Mouse (Mus musculus) right cerebral cortex, postnatal 10 days (tissue): ENCODE measurements around the gene Eif4h.
A peak's percentile ranks its signal among the peaks of the same experiment; 100 is the strongest.

Source experiments
- DNase-seq, 2 experiments: peaks; one replicate each; pipeline ENCODE4 v3.0.0; 2021; ENCODE audit warnings: low spot score in 2 of 2

Gene Eif4h

GRCm38 (mm10) chr5:134639269-134639682 lies at the start of gene Eif4h:
TSS of gene Eif4h (minus strand) at chr5:134639490.
- DNase-seq, result peak; percentile 97 to 98

GRCm38 (mm10) chr5:134688718-134689284 lies 49.5 kb upstream of the Eif4h start:
- DNase-seq, result peak; percentile 99

DNA sequence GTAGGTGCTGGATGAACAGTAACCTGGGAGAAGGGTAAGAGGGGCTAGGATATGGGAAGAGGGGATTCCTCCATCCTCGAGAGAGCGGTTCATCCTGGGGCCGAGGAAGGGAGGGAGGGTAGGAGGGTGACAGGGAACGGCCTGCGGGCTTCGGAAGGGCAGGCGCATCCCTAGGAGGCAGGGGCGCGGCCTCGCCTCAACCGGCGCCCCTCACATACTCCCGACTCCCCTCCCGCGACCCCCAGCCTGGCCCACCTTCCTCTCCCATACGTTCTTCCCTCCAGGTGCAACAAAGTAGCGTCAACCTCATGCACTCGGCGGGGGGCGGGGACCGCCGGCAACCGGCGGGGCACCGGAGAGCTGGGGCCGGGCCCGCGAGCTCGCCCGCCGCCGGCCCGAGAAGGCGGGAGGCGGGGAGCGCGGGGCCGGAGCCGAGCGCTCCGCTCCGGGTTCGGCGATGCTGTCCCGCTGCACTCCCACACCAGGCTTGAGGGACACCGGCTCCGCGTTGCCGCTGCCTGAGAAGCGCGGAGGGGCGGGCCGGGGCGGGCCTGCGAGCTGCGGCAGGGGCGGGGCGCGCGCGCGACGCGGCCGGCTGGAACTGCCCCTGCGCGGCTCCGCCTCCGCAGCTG lies 48.9 kb upstream of the Eif4h start, which contains the start of gene Limk1:
Gene Limk1 (minus strand): TSS at position 513 of the 632 bp plus-strand sequence.
- DNase-seq, result no peak

- DNase-seq, result no peak
These were observed 47.9 kb upstream of the Eif4h start for GRCm38 (mm10) chr5:134687187-134687586.

GRCm38 (mm10) chr5:134686541-134686940 lies 47.3 kb upstream of the Eif4h start:
- no peak for DNase-seq

GRCm38 (mm10) chr5:134684398-134684797 lies 45.1 kb upstream of the Eif4h start:
- no peak for DNase-seq

- DNase-seq, result no peak
These were observed 44.5 kb upstream of the Eif4h start for GRCm38 (mm10) chr5:134683813-134684212.

DNA sequence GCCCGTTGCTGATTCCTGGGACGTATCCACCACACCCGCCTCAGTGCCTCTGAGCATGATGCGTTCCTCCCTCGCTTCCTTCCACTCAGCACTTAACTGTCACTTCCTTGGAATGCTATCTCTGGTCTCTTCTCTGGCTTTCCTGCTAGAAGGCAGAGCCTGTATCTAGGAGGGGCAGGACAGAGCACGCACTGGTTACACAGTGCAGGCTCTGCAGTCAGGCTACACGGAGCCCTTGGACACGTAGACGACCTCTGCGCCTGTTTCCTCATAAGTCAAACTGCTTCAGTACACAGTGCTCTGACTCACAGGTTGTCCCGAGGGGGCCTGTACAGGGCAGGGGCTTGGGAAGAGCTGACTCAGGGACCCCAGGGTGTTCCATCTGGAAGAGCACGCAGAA lies 40.9 kb upstream of the Eif4h start:
- no peak for DNase-seq

DNA sequence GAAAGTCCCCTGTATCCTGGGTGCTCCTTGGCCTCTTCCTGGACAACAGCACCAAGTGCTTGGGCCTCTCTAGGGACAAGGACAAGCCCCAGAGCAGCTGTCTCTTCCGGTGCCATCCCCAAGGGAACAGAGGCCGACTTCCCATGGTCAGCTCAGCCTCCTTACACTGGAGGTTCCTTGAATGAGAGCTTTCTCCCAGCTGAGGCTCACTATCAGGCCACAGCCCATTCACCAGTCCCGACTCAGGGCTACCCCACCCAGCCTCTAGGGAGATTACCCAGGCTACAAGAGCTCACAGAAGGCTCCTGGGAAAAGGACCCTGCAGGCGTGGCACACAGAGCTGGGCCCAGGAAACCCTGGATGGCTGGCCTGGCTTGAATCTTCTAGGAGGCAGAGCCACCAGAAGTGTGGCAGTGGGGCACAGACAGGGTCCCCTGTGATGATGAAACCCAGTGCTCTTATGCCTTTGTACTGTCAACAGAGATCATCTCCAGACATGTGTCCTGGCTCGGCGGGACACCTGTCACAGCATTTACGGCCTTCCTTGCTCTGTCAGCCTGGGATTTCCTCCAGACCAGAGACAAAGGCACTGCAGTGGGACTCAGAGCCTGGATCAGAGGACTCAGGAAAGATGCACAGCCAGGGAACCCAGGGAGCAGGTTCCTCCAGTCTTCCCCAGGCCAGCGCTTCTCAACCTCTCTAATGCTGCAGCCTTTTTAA lies 39.7 kb upstream of the Eif4h start:
- DNase-seq, result no peak

DNA sequence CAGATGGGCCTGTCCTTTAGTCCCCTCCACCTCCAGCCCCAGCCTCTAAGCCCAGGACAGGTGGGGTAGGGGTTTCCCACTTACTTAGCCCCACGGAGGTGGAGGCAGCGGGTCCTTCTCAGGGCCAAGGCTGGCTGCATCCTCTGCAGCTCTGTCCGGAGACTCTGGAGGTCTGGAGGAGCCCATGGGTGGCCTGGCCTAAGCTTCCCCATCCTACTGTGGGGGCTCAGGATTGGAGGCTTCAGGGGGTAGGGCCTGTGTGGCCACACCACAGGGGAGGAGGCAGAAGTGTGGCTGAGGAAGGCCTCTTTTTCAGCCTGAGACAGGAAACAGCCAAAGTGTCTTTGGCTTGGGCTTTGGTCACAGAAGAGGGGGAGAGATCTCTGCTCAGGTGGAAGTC lies 38.7 kb upstream of the Eif4h start:
- DNase-seq, result no peak

- no peak for DNase-seq
These were observed 38.2 kb upstream of the Eif4h start for GRCm38 (mm10) chr5:134677491-134677890.

DNA sequence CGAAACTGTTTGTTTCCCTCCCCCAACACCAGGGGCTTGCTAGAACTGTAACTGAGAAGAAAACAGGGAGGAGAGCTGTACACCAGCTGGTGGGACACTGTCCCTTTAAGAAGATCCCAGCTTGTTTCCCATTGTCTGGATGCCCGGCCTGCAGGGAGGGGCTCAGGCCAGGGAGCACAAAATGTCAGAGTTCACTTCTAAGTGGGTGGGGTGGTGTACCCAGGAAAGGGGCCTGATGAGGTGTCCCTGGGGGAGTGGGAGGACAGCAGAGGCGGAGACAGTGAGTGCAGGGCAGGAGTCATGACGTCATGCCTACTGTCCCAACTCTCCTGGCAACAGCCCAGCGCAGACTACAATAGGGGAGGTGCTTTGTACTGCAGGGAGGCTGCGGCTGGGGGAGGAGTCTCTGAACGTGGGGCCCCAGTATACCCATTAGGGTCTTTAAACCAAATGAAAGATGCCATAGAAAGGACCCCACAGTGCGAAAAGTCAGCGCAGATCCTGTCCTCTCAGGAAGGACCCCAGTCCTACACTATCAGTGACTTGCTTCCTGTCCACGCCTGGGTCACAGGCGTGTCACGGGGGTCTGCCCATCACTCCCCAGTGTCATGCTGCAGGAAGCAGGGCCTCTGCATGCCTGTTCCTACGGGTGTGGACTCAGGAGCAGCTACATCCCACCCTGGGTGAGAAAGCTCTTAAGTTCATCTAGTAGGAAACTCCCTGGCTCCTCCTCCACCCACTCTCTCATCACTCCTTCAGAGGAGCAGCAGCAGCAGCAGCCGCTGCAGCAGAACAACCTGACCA lies 36.9 kb upstream of the Eif4h start:
- peak; percentile 65 to 69 for DNase-seq

- DNase-seq, result no peak
These were observed 35.7 kb upstream of the Eif4h start for GRCm38 (mm10) chr5:134674977-134675376.

DNA sequence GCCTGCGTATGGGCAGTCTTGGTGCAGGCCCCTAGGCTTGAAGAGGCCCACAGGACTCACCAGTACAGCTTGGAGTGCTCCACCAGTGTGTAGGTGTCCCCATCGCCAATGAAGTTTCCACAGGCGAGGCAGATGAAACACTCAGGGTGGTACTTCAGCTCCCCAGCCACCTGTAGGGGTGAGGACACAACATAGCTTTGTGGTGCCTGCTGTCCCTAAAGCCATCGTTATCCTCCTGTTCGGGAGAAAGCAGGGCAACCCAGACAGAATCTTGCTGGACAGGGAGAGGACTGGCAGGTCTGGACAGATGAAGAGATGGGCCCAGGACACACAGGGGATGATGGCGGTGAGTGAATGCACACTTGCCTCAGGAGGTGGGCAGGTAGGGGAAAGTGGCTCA lies 33.3 kb upstream of the Eif4h start:
- DNase-seq, result no peak

- DNase-seq, result no peak
These were observed 32.9 kb upstream of the Eif4h start for GRCm38 (mm10) chr5:134672198-134672516.

GRCm38 (mm10) chr5:134671335-134672197 lies 32.3 kb upstream of the Eif4h start:
- DNase-seq, result no peak

DNA sequence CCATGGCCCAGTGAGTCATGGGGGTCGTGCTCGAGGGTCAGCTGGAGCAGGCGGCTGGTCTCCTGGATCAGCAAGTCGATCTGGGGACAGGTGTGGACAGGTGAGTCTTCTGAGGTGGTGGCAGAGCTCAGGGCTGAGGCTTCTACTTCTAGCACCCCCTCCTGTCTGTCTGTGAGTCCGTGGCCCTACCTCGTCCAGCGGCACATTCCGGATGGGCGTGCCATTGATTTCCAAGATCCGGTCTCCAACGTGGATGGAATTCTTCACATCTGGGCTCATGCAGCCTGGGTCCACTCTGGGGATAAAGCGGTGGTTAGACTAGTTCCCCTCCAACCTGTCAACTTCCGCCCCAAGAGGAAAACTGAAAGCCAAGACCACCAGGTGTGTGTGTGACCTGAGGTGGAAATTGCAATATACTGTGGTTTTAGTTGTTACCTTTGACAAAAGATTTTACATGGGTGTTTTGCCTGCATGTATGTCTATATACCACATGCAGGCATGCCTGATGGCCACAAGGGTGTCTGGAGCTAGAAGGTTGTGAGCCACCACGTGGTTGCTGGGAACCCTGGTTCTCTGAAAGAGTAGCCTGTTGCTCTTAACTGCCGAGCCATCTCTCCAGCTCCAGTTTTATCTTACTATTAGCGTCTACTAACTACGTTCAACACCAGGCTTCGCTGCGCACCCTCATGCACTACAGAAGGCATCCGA lies 29.9 kb upstream of the Eif4h start:
- no peak for DNase-seq

DNA sequence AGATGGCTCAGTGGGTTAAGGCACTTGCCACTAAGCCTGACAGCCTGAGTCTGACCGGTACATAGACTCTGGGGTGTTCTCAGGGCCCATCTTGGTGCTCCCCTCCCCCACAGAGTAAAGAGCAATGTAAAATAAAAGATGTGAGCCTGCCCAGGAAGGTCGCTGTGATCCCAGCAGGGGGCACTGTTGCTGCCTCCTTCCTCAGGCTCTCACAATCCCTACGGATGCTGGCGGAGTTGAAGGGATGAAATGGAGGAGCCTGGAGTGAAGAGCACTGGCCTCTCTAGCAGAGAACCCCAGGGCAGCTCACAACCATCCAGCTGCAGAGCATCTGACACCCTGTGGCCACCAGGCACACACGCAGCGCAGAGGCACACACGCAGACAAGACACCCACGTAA lies 29.2 kb upstream of the Eif4h start:
- DNase-seq, result peak; percentile 43 to 48

- DNase-seq, result no peak
These were observed 17.4 kb upstream of the Eif4h start for GRCm38 (mm10) chr5:134656708-134657107.

GRCm38 (mm10) chr5:134652015-134652414 lies 12.7 kb upstream of the Eif4h start:
- DNase-seq, result peak; percentile 51 to 64

DNA sequence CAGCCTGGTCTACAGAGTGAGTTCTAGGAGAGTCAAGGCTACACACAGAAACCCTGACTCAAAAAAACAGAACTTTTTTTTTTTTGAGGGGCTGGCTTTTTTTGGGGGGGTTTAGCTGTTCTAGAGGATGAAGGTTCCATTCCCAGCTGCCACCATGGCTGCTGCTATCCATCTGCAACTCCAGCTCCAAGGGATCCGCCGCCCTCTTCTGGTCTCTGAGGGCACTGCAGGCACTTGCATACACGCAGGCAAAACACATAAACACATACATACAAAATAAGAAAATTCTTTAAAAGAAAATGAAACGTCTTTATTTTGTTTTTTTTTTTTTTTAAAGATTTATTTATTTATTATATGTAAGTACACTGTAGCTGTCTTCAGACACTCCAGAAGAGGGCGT lies 11.6 kb upstream of the Eif4h start:
- peak in 1 of 2 experiments; percentile 50 for DNase-seq
